Mouse (Mus musculus): ENCODE data around the gene Ascc1.

- TF ChIP-seq CTCF (IDR thresholded peaks at IDR 0.05; ENCODE audit: low read depth) = no peak
- TF ChIP-seq EP300 (IDR thresholded peaks at IDR 0.05; ENCODE audit: low read depth) = no peak
Measured at GRCm38 (mm10) chr10:59974786-59975185, 27.8 kb upstream of the Ascc1 start.
